Mouse (Mus musculus): ENCODE measurements around the gene Card9.

Card9 gene

GRCm38 (mm10) chr2:26362991-26363390 lies 2.3 kb upstream of the Card9 start:
- DNase-seq (ENCODE audit: low read depth, low spot score): no peak

GRCm38 (mm10) chr2:26359983-26360382 lies 735 bp downstream of the Card9 start:
- no peak for DNase-seq (ENCODE audit: low read depth, low spot score)

GRCm38 (mm10) chr2:26358667-26359320 lies 1.9 kb downstream of the Card9 start:
- no peak for DNase-seq (ENCODE audit: low read depth, low spot score)

- DNase-seq (ENCODE audit: low read depth, low spot score): peak; percentile 42
Observed at GRCm38 (mm10) chr2:26357484-26357883, 3.2 kb downstream of the Card9 start.

- DNase-seq (ENCODE audit: low read depth, low spot score): no peak
Observed at GRCm38 (mm10) chr2:26356678-26357077, 4.0 kb downstream of the Card9 start.

DNA sequence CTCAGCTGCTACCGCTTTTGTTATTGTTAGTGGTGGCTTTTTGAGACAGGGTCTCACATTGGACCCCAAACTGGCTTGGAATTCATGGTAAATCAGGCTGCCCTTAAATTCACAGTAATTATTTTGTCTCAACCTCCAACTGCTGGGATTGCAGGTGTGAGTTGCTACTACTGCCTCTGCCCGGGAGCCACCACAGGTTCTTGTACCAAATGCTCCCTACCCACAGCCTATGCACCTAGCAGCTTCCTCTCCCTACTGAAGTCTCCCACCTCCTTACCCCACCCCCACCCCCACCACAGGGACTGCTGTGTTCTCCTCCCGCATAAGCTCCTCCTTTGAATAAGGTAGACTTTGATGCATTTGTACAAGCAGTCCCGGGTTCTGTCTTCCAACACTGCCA lies 4.5 kb downstream of the Card9 start:
- DNase-seq (ENCODE audit: low read depth, low spot score): no peak

- DNase-seq (ENCODE audit: low read depth, low spot score): no peak
Observed at GRCm38 (mm10) chr2:26354401-26354800, 6.3 kb downstream of the Card9 start.

GRCm38 (mm10) chr2:26353066-26353980 lies 7.4 kb downstream of the Card9 start:
- no peak for DNase-seq (ENCODE audit: low read depth, low spot score)

- DNase-seq (ENCODE audit: low read depth, low spot score): no peak
Observed at GRCm38 (mm10) chr2:26352291-26352910, 8.3 kb downstream of the Card9 start.

DNA sequence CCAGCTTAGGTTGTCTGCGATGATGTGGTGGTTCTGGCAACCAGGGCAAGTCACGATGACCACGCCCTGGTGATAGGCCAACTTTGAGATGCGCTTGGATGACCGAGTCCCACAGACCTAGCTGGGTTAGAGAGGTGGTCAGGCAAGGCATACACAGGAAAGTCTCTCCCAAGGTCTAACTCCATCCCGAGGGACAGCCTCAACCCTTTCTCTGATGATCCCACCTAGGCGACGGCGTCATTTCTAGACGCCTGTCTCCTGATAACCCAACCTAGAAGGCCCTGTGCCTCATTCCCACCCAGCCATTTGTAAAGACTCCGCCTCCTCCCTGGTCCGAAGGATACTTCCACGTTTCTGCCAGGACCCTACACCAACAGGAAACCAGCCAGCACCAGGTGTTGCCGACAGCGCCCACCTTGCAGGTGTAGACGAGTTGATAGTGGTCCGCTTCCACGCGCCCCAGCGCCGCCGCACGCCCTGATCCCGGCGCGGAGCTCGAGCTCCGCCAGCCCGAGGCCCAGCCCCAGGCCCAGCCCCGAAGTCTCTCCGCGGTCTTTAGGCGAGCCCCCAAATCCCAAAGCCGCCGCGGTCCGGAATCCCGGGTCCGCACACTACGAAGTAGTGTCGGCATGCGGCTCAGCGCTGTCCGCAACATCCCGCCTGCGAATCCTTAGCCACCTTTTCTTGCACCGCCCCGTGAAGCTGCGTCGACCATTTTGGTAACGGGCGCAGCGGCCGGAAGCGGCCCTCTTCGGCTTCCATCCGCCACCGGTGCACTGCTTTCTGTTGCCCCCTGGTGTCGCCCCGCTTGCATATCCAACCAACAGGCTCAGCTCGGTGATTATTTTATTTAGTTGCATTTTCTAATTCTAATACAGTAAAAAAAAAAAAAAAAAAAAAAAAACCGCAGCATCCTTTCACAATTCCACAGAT lies 9.1 kb downstream of the Card9 start, which contains the start of gene Dnlz:
Dnlz (minus strand) TSS at position 753 of the 933 bp plus-strand sequence.
- DNase-seq (ENCODE audit: low read depth, low spot score): peak; percentile 90

- DNase-seq (ENCODE audit: low read depth, low spot score): no peak
Observed at GRCm38 (mm10) chr2:26348241-26348640, 12.5 kb downstream of the Card9 start.

DNA sequence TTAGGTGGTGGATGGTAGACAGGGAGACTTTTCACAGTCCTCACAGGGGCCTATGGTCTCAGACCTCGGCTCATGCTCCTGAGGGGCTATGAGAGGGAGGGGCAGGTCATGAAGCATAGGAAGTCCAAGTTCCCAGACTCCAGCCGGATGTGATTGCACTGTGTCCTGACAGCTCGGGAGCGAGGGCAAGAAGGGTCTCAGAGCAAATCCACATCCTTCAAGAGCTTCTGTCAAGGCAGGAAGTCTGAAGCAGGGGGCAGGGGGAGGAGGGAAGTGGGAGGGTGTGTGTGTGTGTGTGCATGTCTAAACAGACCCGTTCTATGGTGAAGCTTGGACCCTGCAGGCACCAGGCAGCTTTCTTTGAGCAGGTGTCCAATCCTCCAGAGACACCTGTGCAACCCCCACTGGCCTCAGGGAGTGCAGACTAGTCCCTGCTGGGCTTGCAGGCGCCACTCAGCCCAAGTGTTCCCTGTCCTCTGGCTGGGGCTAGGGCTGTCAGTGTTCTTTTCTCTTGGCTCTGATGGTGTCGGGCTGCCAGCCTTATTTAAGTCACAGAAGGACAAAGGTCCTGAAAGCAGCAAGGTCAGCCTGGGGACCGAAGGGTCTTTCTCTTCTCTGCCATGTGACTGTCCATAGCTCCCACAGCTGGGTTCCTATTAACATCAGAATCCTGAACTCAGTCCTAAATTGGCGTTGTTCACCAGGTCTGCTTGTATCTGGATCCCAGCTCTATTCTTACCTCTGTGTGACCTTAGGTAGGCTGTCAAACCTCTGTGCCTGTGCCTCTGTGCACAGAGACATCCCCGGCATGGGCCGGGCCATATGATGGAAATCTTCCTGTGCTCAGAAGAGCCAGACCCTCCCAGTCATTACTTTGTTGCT lies 17.9 kb downstream of the Card9 start:
- DNase-seq (ENCODE audit: low read depth, low spot score): peak; percentile 56

DNA sequence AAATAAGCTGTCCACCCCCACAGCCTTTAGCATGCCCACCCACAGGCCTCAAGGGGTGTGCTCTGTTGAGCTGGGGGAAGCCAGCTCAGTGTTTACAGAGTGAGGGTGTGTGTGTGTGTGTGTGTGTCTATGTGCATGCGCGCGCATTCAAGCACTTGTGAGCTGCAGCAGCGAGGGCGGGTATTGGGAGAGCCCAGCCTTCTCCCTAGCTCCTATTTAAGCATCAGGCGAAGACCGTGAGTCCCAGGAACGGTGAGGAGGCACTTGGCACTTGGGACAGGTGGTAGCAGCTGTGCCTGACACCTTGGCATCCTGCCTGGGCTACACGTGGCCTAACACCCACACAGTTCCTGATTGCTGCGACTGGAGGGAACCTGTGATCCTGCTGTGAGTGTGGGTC lies 18.7 kb downstream of the Card9 start:
- DNase-seq (ENCODE audit: low read depth, low spot score): no peak

GRCm38 (mm10) chr2:26341510-26341981 lies 19.2 kb downstream of the Card9 start:
- DNase-seq (ENCODE audit: low read depth, low spot score): no peak

GRCm38 (mm10) chr2:26339204-26339551 lies 21.5 kb downstream of the Card9 start:
- DNase-seq (ENCODE audit: low read depth, low spot score): no peak

GRCm38 (mm10) chr2:26338302-26339203 lies 22.2 kb downstream of the Card9 start:
- no peak for DNase-seq (ENCODE audit: low read depth, low spot score)

GRCm38 (mm10) chr2:26330702-26331101 lies 30.0 kb downstream of the Card9 start:
- no peak for DNase-seq (ENCODE audit: low read depth, low spot score)

DNA sequence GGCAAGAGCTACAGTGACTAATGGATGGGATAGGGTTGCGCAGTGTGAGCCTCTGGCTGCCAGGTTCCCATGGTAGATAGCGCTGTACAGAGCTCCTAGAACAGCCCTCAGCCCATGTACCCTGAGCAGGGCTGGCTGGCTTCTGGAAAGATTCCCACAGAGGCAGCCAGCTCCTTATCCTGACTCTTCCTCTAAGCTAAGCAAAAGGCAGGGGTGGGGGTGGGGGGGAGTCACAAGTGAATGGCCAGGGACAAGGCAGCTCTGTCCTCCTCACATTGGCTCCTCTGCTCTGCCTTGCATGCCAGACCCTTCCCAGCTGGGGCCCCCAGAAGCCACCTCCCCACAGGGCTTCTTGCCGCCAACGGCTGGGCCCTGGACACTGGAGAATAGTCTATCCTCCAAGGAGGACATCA lies 30.7 kb downstream of the Card9 start:
- DNase-seq (ENCODE audit: low read depth, low spot score): no peak

- peak; percentile 32 for DNase-seq (ENCODE audit: low read depth, low spot score)
Observed at GRCm38 (mm10) chr2:26329402-26329801, 31.3 kb downstream of the Card9 start.
